Mouse (Mus musculus) urinary bladder, postnatal 4 days (tissue): ENCODE data around the gene Slc6a6.

Experiments used
- DNase-seq, 2 experiments: peaks; one replicate each; pipeline ENCODE4 v3.0.0; 2021 to 2022; ENCODE audit warnings: low spot score in 2 of 2

The Slc6a6 gene

DNA sequence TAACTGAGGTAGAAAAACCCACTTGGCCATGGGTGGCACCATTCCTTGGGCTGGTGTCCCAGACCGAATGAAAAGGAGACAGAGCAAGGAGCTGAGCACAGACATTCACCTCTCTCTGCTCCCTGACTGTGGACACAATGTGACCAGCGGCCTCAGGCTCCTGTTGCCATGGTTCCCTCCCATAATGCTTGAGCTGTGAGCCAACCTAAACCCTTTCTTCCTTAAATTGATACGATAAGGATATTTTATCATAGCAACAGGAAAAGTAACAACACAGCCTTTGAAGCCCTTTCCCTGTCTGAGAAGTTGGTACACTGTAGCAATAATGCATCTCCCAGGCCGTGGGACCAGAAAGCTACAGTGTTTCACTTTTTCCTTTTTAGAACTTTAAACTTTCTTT lies 14.6 kb upstream of the Slc6a6 start:
- no peak for DNase-seq

GRCm38 (mm10) chr6:91670224-91670623 lies 13.6 kb upstream of the Slc6a6 start:
- DNase-seq, result no peak

GRCm38 (mm10) chr6:91674757-91675350 lies 9.0 kb upstream of the Slc6a6 start:
- no peak for DNase-seq

DNA sequence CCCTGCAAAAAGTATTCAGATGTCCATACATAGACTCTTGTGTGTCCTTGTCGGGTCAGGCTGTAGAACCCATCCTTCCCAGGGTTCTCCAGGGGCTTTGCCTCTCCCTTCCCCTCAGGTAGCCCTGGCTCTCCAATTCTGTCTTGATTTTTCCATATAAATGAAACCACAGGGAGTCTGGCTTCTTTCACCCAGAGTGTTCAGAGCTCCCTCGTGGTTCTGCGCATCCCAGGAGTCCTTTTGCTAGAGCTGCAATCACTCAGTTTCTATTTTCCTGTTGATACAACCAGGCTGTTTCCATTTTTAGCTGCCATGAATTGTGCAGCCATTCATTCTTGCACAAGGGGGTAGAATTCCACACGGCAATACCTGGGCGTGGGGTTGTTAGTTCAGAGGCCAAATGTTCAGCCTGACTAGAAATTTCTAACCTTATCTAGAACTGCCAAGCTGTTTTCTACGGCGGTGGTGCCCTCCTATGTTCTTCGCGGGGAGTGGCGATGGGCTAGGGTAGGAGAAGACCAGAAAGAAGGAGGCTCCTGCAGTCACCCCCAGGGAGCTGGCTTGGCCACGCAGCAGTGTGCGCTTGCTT lies 5.3 kb upstream of the Slc6a6 start:
- DNase-seq, result no peak

DNA sequence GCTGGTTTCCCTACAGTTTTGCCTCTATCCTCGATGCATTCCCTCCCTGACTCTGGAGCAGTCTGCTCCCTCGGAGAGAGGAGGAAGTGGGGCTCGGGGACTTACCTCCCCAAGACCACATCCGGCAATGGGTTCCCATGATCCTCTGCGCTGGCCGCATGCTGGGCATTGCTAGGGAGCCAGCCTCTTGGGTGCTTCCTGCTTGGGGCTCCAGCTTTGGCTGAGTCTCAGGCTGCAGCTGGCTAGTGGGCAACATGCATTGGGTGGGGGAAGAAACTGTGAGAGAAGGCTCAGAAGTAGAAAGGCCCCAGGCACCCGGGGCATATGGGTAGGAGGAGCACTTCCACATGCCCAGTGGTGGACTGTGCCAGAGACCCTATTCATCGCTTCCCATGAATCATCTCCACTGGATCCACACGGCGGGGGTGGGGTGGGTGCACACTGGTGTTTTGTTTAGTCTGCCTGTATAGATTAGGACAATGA lies 4.7 kb upstream of the Slc6a6 start:
- DNase-seq, result no peak

DNA sequence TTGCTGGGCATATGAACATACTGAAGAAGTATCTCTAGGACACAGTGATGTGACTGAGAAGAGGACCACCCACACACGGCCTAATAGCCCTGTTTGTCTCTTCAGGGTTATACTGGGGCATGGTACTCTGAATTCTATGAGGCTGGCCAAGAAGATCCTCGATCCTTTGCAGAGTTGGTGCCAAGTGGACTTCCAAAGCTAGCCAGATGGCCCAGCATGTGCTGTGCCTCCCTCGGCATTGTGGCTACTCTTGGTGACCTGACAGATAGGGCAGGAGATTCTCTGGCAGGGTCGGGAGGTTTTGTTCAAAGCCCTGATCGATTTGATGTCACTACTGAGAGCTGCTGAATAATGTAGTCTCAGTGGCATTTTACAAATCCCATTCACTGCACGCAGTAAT lies 4.1 kb upstream of the Slc6a6 start:
- DNase-seq, result no peak

DNA sequence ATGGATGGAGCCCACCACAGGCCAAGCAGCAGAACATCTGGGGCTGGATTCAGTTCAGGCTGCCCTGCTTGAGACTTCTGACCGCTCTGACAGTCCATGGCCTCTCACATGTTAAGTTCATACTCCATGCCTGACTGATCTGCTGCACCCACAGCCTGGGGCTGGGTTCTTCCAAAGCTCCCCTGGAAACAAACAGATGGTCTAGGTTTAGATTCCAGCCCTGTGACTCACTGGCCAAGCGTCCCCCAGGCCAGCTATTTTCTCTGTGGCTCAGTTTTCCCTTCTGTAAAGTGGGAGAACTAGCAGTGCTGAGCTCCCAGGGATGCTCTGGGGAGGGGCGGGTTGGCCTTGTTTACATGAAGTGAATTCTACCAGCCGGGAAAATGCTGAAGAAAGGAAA lies 2.0 kb upstream of the Slc6a6 start:
- DNase-seq, result no peak

GRCm38 (mm10) chr6:91683121-91683520 lies 732 bp upstream of the Slc6a6 start:
- no peak for DNase-seq

DNA sequence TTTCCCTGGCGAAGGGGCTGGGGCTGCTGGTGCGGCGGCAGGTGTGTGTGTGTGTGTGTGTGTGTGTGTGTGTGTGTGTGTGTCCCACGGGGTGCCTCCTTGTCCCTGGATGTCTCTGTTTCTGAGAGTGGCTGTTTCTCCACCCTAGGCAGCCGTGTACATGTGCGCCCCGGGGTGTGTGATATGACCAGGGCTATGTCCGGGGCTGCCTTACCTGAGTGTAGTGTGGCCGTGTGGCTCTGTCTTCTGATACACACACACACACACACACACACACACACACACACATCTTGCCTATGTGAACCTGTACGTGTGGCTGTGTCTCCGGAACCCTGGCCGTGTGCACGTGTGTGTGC lies 599 bp downstream of the Slc6a6 start:
- DNase-seq, result no peak

DNA sequence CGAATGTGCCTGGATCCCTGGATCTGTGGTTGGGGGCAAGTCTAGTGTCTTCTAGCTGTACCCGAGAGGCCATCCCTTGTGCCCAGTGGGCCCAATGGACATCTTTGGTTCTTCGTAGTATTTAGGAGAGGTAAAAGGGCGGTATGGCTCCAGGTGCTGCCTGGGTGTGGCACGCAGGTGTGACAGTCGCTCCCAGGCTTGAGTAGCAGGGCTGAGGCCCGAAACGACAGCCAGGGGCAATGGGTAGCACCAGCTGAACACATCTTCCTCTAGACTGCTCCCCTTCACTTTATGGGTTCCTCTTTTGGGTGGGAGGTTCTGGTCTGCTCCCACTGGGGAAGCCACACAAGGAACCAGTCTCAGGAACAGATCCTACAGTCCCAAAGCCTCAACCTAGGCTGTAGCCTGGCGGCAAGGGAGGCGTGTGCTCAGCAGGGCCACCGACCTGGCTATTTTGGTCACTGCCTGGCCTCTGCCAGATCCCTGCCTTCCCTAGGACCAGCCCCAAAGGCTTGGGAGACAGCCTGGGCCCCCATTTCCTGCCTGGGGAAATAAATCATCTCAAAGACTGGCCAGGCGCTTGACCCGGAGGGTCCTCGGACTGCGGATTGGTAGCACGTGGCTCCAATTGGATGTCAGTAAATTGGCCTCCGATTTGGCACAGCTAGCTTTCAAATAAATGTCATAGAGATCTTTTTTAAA lies 1.1 kb downstream of the Slc6a6 start:
- DNase-seq, result peak in 1 of 2 experiments; percentile 53

DNA sequence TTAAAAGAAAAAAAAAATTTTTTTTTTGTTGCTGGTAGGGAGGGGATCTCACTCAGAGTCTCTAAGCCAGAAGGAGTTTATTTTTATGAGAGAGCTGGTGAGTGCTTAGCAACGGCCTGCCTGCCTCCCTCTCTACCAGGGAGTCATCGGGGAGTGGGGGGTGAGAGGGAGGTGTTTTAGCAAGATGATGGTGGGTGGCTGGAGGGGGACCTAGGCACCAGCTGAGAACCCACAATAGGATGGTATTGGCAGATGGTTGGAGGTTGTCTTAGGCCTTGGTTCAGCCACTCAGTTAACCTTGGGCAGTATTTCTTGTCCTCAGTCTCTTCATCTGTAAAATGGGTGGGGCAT lies 1.7 kb downstream of the Slc6a6 start:
- no peak for DNase-seq

- no peak for DNase-seq
These were observed 2.0 kb downstream of the Slc6a6 start for GRCm38 (mm10) chr6:91685896-91686295.

DNA sequence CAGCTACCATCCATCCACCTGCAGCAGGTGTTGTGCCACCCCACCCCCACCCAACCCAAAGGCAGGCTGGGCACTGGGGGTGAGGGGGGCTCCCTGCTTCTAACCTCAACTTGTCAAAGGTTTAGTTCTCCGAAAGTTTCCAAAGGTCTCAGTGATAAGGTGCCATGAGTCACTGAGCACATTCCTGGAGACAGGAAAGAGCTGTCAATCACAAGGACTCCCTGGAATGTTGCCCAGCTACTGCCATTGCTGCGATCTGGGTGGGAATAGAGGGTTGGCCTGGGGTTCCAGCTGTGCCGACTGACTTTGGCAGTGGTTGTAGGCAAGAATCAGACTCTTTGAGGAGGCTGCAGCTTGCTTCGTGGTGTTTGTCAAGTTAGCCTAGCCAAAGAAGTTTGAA lies 2.7 kb downstream of the Slc6a6 start:
- no peak for DNase-seq

DNA sequence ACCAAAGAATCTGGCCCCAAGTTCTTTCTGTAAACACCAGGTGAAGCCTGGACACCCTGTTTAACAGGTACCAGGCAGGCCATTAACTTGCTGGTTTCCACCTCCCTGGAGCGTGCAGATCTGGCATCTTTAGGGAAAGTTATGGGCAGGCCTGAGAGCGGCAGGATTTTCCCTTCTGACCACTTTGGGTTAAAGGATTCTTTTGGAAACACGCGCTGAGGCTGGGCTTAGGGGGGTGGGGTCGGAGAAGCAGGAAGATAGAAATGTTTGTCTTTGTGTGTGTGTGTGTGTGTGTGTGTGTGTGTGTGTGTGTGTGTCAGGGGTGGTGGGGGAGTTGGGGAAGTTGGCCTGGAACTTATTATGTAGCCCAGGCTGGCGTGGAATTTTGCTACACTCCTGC lies 4.2 kb downstream of the Slc6a6 start:
- DNase-seq, result no peak

- DNase-seq, result no peak
These were observed 5.4 kb downstream of the Slc6a6 start for GRCm38 (mm10) chr6:91689231-91689630.

- DNase-seq, result no peak
These were observed 6.4 kb downstream of the Slc6a6 start for GRCm38 (mm10) chr6:91690222-91690621.

DNA sequence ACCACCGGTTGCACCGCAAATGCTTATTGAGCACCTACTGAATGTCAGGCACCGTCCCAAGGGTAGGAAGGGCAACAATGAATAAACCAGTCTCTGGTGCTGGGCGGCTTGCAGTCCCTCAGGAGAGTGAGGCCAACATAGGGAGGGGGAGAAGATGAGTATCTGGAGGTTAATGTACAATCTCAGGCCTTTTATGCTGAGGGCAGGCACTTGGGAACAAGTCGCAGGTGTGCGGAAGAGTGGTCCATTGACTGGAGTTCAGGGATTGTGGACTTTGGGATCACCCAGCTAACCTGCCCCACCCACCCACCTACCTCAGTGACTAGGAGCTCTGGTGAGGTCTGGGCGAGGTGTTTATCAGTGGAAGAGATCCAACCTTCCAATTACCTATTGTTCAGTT lies 6.8 kb downstream of the Slc6a6 start:
- no peak for DNase-seq

GRCm38 (mm10) chr6:91691576-91691975 lies 7.7 kb downstream of the Slc6a6 start:
- no peak for DNase-seq

- no peak for DNase-seq
These were observed 9.5 kb downstream of the Slc6a6 start for GRCm38 (mm10) chr6:91693301-91693886.

GRCm38 (mm10) chr6:91694610-91695009 lies 10.8 kb downstream of the Slc6a6 start:
- peak in 1 of 2 experiments; percentile 30 for DNase-seq

- no peak for DNase-seq
These were observed 15.0 kb downstream of the Slc6a6 start for GRCm38 (mm10) chr6:91698831-91699230.

DNA sequence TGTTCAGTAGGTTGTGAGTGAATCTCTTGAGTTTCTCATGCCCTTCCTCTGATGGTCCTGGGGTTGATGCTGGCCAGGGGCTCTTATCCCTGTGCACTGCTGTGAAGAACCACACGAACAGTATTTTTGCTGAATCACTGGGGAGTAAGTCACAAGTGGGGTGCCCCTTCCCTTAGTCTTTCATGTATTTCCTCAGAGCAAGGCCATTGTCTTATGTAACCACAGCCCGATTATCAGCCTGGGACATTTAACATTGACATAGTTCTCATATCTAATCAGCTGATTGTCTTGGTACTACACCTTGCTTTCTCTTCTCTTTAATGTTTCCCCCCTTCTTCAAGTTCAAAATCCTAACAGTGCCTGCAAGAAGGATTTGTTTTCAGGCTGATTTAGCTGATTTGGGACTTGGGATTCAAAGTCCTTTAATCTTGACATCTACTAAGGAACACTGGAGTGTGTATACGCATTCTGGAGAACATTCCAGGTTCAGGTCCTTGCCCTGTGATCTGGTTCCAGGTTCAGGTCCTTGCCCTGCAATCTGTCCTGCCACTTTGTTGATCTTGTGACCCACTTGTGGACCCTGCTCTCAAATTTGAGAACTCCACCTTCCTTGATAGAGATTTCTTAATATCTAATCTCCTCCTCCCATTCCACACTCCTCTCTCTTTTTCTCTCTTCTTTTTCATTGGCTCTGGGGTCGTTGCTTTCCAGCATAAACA lies 15.8 kb downstream of the Slc6a6 start:
- DNase-seq, result no peak
